Mouse (Mus musculus) stomach, embryonic 16.5 days (tissue): ENCODE measurements around the gene Anapc2. TPM values are rescaled to one million over a fixed set of nuclear protein-coding genes. Genes with fewer than 3 reads are reported as not detected.

ENCODE experiments used
- ATAC-seq: fragments of 200-750 bp; cut with Nextera tagmentation; 2 replicates; pipeline ENCODE4 v1.8.0; 2017; ENCODE audit warnings: moderate number of reproducible peaks, moderate TSS enrichment; ENCODE audit not compliant: insufficient read depth, low FRiP score
- H3K27ac ChIP-seq: fragments of 300-500 bp; sonication (generic); 2 replicates; pipeline ENCODE4 v1.5.1; 2014; ENCODE audit warnings: low read length
- H3K27me3 ChIP-seq: fragments of 300-500 bp; sonication (generic); 2 replicates; pipeline ENCODE4 v1.6.1; 2014; ENCODE audit warnings: low read length, control low read depth, mixed read lengths; ENCODE audit not compliant: control insufficient read depth, insufficient read depth
- H3K36me3 ChIP-seq: fragments of 300-500 bp; sonication (generic); 2 replicates; pipeline ENCODE4 v1.6.1; 2014; ENCODE audit warnings: low read length; ENCODE audit not compliant: control insufficient read depth, insufficient read depth
- H3K4me1 ChIP-seq: fragments of 300-500 bp; sonication (generic); 2 replicates; pipeline ENCODE4 v1.6.1; 2014; ENCODE audit warnings: low read length, control low read depth, mixed read lengths; ENCODE audit not compliant: control insufficient read depth, insufficient read depth
- H3K4me2 ChIP-seq: fragments of 300-500 bp; sonication (generic); 2 replicates; pipeline ENCODE4 v1.6.1; 2014; ENCODE audit warnings: low read depth, low read length, mixed read lengths
- H3K4me3 ChIP-seq: fragments of 300-500 bp; sonication (generic); replicated peaks from 2 replicates; pipeline ENCODE4 v1.5.1; 2014; ENCODE audit warnings: mild to moderate bottlenecking, low read length
- H3K9ac ChIP-seq: fragments of 300-500 bp; sonication (generic); 2 replicates; pipeline ENCODE4 v1.6.1; 2014; ENCODE audit warnings: low read length
- H3K9me3 ChIP-seq: fragments of 300-500 bp; sonication (generic); replicated peaks from 2 replicates; pipeline ENCODE4 v1.6.1; 2016; ENCODE audit warnings: low read length, control low read depth; ENCODE audit not compliant: control insufficient read depth
- WGBS: fragments of 180-500 bp; shearing (Covaris S2); extraction: QIAGEN DNeasy Blood & Tissue Kit; methylation state at CpG from one replicate; pipeline ENCODE4 v1.1.7; 2014; 5-methylcytosine and 5-hydroxymethylcytosine counted together
- polyA plus RNA-seq: library from polyadenylated mRNA; unstranded; fragments of >200 nt; fragmentation: Nextera tagmentation; extraction: Ambion mirVana; gene quantifications from 2 replicates; pipeline ENCODE4 v1.2.1, GENCODE M21; 2015

Gene Anapc2
- polyA plus RNA-seq, 1 experiment from 2014 or later: 123 TPM

DNA sequence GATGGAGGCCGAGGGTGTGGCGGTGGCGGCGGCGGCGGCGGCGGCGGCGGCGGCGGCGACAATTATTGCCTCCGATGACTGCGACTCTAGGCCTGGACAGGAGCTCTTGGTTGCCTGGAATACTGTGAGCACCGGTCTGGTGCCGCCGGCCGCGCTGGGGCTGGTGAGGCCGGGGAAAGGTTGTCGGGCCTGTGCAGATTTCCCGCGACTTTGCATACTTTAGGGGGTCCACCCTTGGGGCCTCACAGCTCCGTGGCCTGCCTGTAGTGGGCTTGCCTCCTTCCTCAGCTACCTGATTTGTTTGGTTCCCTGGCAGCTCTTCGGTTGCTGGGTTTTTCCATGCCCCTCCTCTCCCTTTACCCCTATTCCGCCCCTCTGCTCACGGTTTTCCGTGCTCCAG lies 237 bp downstream of the Anapc2 start:
- Histone ChIP-seq H3K4me3 (peak overlapping the region; percentile 93), H3K4me1 (peaks cover 28% of the 10 kb centered on the region), H3K27ac (peak overlapping the region; percentile 68), H3K9ac (peak overlapping the region; percentile 94), H3K4me2 (peak overlapping the region; percentile 94), H3K9me3 (no peaks in the 10 kb centered on the region), H3K27me3 (no peaks in the 10 kb centered on the region), H3K36me3 (peaks cover 31% of the 10 kb centered on the region)
- WGBS: under 1% methylated on average over 29 of the region's 29 CpGs
- peak; percentile 37; the same call in 1 of the 2 replicates for ATAC-seq

DNA sequence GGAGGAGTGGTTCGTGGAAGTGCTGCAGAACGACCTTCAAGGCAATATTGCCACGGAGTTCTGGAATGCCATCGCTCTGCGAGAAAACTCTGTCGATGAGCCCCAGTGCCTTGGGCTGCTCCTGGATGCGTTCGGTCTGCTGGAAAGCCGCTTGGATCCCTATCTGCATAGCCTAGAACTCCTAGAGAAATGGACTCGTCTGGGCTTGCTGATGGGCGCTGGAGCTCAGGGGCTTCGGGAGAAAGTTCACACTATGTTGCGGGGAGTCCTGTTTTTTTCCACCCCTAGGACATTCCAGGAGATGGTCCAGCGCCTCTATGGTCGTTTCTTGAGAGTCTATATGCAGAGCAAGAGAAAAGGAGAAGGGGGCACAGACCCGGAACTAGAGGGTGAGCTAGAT lies 732 bp downstream of the Anapc2 start:
- H3K9ac ChIP-seq: peak overlapping the region; percentile 94
- peak overlapping the region; percentile 93 for H3K4me3 ChIP-seq
- H3K9me3 ChIP-seq: no peaks in the 10 kb centered on the region
- no peak for ATAC-seq
- peak overlapping the region; percentile 68; the same call in 1 of the 2 replicates for H3K27ac ChIP-seq
- WGBS: 33% methylated on average over 16 of the region's 16 CpGs
- H3K27me3 ChIP-seq: no peaks in the 10 kb centered on the region
- H3K36me3 ChIP-seq: peaks cover 35% of the 10 kb centered on the region
- peak overlapping the region; percentile 94 for H3K4me2 ChIP-seq
- peaks cover 23% of the 10 kb centered on the region for H3K4me1 ChIP-seq

- Histone ChIP-seq H3K27me3 (no peaks in the 10 kb centered on the region), H3K4me1 (peaks cover 1% of the 10 kb centered on the region; the same call in 1 of the 2 replicates), H3K27ac (no peak overlapping the region), H3K9me3 (no peaks in the 10 kb centered on the region), H3K36me3 (peaks cover 36% of the 10 kb centered on the region), H3K9ac (no peak overlapping the region), H3K4me3 (no peak overlapping the region), H3K4me2 (no peak overlapping the region)
- 58% methylated on average over 13 of the region's 13 CpGs for WGBS
- ATAC-seq: peak; percentile 59; the same call in 1 of the 2 replicates
Observed at GRCm38 (mm10) chr2:25278928-25279882, 6.9 kb downstream of the Anapc2 start.

- H3K9me3 ChIP-seq: no peaks in the 10 kb centered on the region
- WGBS: 77% methylated on average over 2 of the region's 2 CpGs
- no peak overlapping the region for H3K4me2 ChIP-seq
- no peak overlapping the region for H3K4me3 ChIP-seq
- no peak for ATAC-seq
- H3K9ac ChIP-seq: no peak overlapping the region
- H3K36me3 ChIP-seq: peaks cover 14% of the 10 kb centered on the region
- H3K27me3 ChIP-seq: peaks cover 19% of the 10 kb centered on the region
- H3K27ac ChIP-seq: peak overlapping the region; percentile 97
- peaks cover 39% of the 10 kb centered on the region for H3K4me1 ChIP-seq
Observed at GRCm38 (mm10) chr2:25285551-25285950, 13.3 kb downstream of the Anapc2 start.

- peak overlapping the region; percentile 32; the same call in 1 of the 2 replicates for H3K4me2 ChIP-seq
- 44% methylated on average over 1 of the region's 1 CpGs for WGBS
- peaks cover 27% of the 10 kb centered on the region for H3K27me3 ChIP-seq
- 0 out of 2 replicates have a peak, but pooled peaks have one; percentile 35 for ATAC-seq
- H3K9me3 ChIP-seq: no peaks in the 10 kb centered on the region
- peak overlapping the region; percentile 97 for H3K27ac ChIP-seq
- H3K4me1 ChIP-seq: peaks cover 39% of the 10 kb centered on the region
- peak overlapping the region; percentile 45; the same call in 1 of the 2 replicates for H3K9ac ChIP-seq
- H3K36me3 ChIP-seq: peaks cover 14% of the 10 kb centered on the region
- no peak overlapping the region for H3K4me3 ChIP-seq
Observed at GRCm38 (mm10) chr2:25286314-25286713, 14.0 kb downstream of the Anapc2 start.

DNA sequence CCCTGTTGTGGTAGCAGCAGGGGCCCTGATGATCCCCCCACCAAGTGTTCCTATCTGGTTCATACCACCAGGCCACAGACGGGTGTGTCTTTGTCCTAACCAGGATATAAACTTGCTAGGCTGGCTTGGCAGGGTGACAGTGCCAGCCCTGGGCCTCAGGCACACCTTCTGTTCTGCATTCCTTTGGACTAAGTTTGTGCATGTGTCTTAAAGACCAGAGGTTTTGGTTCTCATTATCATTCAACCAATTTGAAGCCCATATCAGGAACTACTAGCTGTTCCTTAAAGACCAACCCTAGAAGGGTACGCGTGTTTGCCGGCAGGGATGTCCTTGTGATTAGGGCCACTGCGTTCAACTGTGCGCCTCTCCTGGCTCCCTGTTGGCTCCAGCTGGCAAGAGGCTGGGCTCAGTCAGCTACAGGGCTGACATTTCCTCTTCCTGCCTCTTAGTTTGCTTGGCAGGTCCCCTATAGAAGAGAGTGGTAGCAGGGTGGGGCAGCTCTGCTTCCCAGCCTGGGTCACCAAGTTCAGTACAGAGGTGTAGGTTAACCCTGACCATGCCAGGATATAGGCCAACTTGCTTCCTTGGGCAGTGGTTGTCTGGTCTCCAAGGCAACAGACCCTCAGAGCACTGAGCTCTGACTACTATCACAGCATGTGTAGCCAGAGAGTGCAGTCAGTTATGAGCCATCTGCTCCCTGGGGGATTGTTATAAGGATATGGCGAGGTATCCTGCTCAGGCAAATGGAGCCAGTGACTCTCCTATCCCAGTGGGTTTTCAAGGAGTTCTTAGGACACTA lies 14.8 kb downstream of the Anapc2 start:
- peak overlapping the region; percentile 42; the same call in 1 of the 2 replicates for H3K9ac ChIP-seq
- H3K27me3 ChIP-seq: peaks cover 34% of the 10 kb centered on the region
- H3K4me3 ChIP-seq: no peak overlapping the region
- no peaks in the 10 kb centered on the region for H3K9me3 ChIP-seq
- WGBS: 27% methylated on average over 7 of the region's 7 CpGs
- peak; percentile 80 for ATAC-seq
- H3K4me1 ChIP-seq: peaks cover 45% of the 10 kb centered on the region
- H3K4me2 ChIP-seq: peak overlapping the region; percentile 32; the same call in 1 of the 2 replicates
- peak overlapping the region; percentile 97 for H3K27ac ChIP-seq
- peaks cover 14% of the 10 kb centered on the region for H3K36me3 ChIP-seq

DNA sequence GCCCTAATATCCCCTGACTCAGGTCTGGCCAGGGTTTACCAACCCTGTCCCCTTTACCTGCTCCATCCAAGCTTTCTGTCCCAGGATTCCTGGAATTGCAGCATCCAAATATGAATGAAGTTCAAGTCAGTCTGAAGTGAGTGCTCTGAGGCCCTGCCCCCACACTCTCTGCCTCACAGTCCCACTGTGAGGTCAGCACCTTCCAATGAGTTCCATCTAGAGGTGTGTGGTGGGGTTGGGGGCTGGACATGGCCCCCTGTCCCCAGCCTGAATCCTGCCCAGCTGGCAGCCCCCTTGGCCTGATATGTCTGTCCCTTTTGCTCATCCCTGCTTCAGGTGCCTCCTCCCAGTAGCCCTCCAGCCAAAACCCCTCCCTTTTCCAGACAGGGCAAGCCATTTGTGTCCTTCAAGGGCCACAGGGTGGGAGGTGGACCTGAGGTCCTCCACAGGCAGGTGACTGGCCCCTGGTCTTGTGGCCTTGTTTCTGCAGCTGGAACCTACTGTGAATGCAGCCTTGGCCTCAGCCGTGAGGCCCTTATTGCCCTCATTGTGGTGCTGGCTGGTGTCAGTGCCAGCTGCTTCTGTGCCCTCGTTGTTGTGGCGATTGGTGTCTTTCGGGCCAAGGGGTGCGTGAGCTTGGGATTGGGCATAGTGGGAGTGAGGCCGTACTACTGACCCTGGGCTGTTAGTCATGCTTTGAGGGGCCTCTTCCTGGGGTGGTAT lies 15.8 kb downstream of the Anapc2 start, which contains the start of gene Tmem210:
Gene Tmem210, plus strand, starts transcription at position 219 of the 723 bp plus-strand sequence.
- peaks cover 42% of the 10 kb centered on the region for H3K27me3 ChIP-seq
- ATAC-seq: no peak

DNA sequence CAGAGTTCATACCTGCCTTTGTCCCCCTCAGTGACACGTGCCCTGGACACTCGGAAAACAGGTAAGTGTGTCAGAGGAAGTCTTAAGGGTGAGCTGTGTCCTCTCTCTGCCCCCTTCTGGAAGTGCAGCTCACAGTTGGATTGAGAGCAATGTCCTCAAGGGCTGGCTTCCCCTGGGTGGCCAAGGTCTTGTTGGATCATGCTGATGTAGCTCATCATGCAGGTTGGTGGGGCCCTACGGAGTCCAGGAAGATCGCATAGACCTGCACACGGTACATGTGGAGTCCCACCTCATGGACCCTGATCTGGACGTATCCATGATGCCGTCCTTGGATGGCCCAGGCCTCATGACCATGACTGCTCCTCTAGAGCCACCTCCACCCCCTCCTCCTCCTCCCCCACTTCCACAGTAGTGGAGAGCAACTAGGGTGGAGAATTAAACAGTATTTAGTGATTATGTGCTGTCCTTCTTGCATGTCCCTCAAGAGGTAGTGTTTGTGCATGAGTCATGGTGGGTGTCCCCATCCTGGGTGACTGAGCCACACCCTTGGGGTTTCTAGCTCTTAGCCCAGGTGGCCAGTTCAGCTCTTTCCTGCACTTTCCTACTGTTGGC lies 16.6 kb downstream of the Anapc2 start:
- 75% methylated on average over 7 of the region's 7 CpGs for WGBS
- no peak for ATAC-seq
- peaks cover 45% of the 10 kb centered on the region for H3K27me3 ChIP-seq
- no peaks in the 10 kb centered on the region for H3K9me3 ChIP-seq
- peak overlapping the region; percentile 97 for H3K27ac ChIP-seq
- H3K36me3 ChIP-seq: peaks cover 14% of the 10 kb centered on the region
- H3K4me2 ChIP-seq: no peak overlapping the region
- H3K9ac ChIP-seq: no peak overlapping the region
- no peak overlapping the region for H3K4me3 ChIP-seq
- H3K4me1 ChIP-seq: peaks cover 52% of the 10 kb centered on the region

More for the DNA sequence above, 15.8 kb downstream of the Anapc2 start, which contains the start of gene Tmem210:
- peaks cover 52% of the 10 kb centered on the region for H3K4me1 ChIP-seq
- H3K9me3 ChIP-seq: no peaks in the 10 kb centered on the region
- peak within 1 kb of the TSS; percentile 32; the same call in 1 of the 2 replicates for H3K4me2 ChIP-seq
- H3K4me3 ChIP-seq: no peak within 1 kb of the TSS
- H3K27ac ChIP-seq: peak within 1 kb of the TSS; percentile 97
- WGBS: 83% methylated on average over 6 of the region's 6 CpGs
- H3K9ac ChIP-seq: peak within 1 kb of the TSS; percentile 42; the same call in 1 of the 2 replicates
- H3K36me3 ChIP-seq: peaks cover 14% of the 10 kb centered on the region
